Mouse (Mus musculus) intestine, embryonic 16.5 days (tissue): ENCODE data around the gene Mgp. TPM values are rescaled to one million over a fixed set of nuclear protein-coding genes. Genes with fewer than 3 reads are reported as not detected.
A peak's percentile ranks its signal among the peaks of the same experiment; 100 is the strongest.

ENCODE experiments used
- ATAC-seq: fragments of 200-750 bp; cut with Nextera tagmentation; 2 replicates; pipeline ENCODE4 v1.8.0; 2017; ENCODE audit warnings: moderate TSS enrichment, moderate library complexity
- H3K27ac ChIP-seq: fragments of 300-500 bp; sonication (generic); 2 replicates; pipeline ENCODE4 v1.5.1; 2014; ENCODE audit warnings: mild to moderate bottlenecking, low read length
- H3K27me3 ChIP-seq: fragments of 300-500 bp; sonication (generic); replicated peaks from 2 replicates; pipeline ENCODE4 v1.6.1; 2014; ENCODE audit warnings: low read length, control low read depth, mixed read lengths; ENCODE audit not compliant: control insufficient read depth, insufficient read depth
- H3K36me3 ChIP-seq: fragments of 300-500 bp; sonication (generic); 2 replicates; pipeline ENCODE4 v1.6.1; 2014; ENCODE audit warnings: low read length, control low read depth; ENCODE audit not compliant: control insufficient read depth, insufficient read depth
- H3K4me1 ChIP-seq: fragments of 300-500 bp; sonication (generic); 2 replicates; pipeline ENCODE4 v1.6.1; 2014; ENCODE audit warnings: low read length, control low read depth, mixed read lengths; ENCODE audit not compliant: control insufficient read depth, insufficient read depth
- H3K4me2 ChIP-seq: fragments of 300-500 bp; sonication (generic); 2 replicates; pipeline ENCODE4 v1.6.1; 2014; ENCODE audit warnings: low read depth, low read length, control low read depth
- H3K4me3 ChIP-seq: fragments of 300-500 bp; sonication (generic); 2 replicates; pipeline ENCODE4 v1.5.1; 2014; ENCODE audit warnings: mild to moderate bottlenecking, low read length
- H3K9ac ChIP-seq: fragments of 300-500 bp; sonication (generic); 2 replicates; pipeline ENCODE4 v1.6.1; 2014; ENCODE audit warnings: low read depth, low read length
- H3K9me3 ChIP-seq: fragments of 300-500 bp; sonication (generic); 2 replicates; pipeline ENCODE4 v1.6.1; 2016; ENCODE audit warnings: low read length, control low read depth; ENCODE audit not compliant: control insufficient read depth
- WGBS: fragments of 180-500 bp; shearing (Covaris S2); extraction: QIAGEN DNeasy Blood & Tissue Kit; methylation state at CpG from one replicate; pipeline ENCODE4 v1.1.7; 2014; 5-methylcytosine and 5-hydroxymethylcytosine counted together
- polyA plus RNA-seq: library from polyadenylated mRNA; unstranded; fragments of >200 nt; fragmentation: Nextera tagmentation; extraction: Ambion mirVana; gene quantifications from 2 replicates; pipeline ENCODE4 v1.2.1, GENCODE M21; 2015

Gene Mgp
- polyA plus RNA-seq, 1 experiment from 2014 or later: 93.4 TPM

DNA sequence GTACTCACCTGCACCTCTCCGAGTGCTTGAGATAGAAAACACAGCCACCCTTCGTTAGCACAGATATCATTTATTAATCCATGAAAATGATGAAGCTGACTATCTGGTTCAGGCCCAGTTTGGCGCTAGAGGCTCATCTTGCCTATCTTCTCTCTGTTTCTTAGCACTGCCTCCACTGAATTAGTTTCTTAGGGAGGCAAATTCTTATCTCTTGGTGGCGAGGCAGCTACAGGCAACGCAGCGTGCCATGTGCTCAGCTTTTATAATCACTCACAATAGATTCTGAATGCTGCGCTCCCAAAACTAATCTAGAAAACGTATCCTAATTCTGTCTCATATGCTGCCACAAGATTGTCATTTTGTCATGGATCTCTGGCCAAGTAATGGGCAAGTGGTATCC, 27.2 kb downstream of the Mgp start:
- no peak overlapping the region for H3K4me3 ChIP-seq
- no peak overlapping the region for H3K27ac ChIP-seq
- 0 out of 2 replicates have a peak, but pooled peaks cover 3% of the 10 kb centered on the region for H3K4me1 ChIP-seq
- no peak overlapping the region for H3K4me2 ChIP-seq
- 84% methylated on average over 8 of the region's 8 CpGs for WGBS
- ATAC-seq: no peak
- H3K9ac ChIP-seq: no peak overlapping the region
- H3K36me3 ChIP-seq: no peaks in the 10 kb centered on the region
- H3K9me3 ChIP-seq: no peaks in the 10 kb centered on the region
- H3K27me3 ChIP-seq: no peaks in the 10 kb centered on the region

DNA sequence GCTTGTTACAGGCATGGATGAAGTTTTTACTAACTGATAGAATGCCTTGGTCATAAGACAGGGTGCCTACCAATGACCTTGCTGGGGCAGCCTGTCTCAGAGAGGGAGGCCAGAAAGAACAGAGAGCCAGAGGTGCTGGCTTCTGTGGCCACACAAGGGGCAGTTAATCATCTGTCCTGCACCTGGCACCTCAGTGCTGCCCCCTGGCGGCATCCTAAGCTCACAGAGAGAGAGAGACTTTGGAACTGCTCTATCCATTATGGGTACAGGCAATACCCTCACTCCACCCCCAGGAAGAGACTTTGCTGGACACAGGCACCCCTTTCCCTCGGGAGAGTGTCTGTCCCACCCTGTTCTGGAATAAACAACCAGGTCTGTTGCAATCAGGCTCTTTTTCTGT, 27.8 kb downstream of the Mgp start:
- WGBS: 8% methylated on average over 2 of the region's 2 CpGs
- Histone ChIP-seq H3K27ac (no peak overlapping the region), H3K9me3 (no peaks in the 10 kb centered on the region)

DNA sequence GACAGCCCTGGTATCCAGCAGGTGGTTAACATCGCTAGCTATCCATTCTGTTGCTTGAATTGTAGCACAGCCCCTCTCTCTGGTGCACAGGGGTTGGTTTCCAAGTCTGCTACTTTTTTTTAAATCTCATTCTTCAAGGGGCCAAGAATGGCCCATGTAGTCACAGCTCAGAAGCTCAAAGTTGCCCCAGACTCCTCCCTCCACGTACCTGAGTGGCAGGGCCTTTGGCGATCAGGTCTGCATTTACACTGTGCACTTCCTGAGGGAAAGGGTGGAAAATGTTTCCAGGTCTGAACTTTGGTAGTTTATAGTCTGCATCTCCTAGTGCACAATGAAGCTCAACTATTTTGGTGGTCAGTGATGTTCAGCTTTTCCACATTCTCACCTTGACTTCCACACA, 28.4 kb downstream of the Mgp start:
- no peaks in the 10 kb centered on the region for H3K27me3 ChIP-seq
- WGBS: 89% methylated on average over 3 of the region's 3 CpGs
- no peak for ATAC-seq
- H3K4me1 ChIP-seq: no peaks in the 10 kb centered on the region
- H3K9ac ChIP-seq: no peak overlapping the region
- no peaks in the 10 kb centered on the region for H3K36me3 ChIP-seq
- no peak overlapping the region for H3K4me2 ChIP-seq
- no peak overlapping the region for H3K27ac ChIP-seq
- no peak overlapping the region for H3K4me3 ChIP-seq
- H3K9me3 ChIP-seq: no peaks in the 10 kb centered on the region

More for the DNA sequence above, 27.8 kb downstream of the Mgp start:
- H3K27me3 ChIP-seq: no peaks in the 10 kb centered on the region
- H3K9ac ChIP-seq: no peak overlapping the region
- peak; percentile 31; the same call in 1 of the 2 replicates for ATAC-seq
- no peak overlapping the region for H3K4me3 ChIP-seq
- H3K36me3 ChIP-seq: no peaks in the 10 kb centered on the region
- 0 out of 2 replicates have a peak, but pooled peaks cover 3% of the 10 kb centered on the region for H3K4me1 ChIP-seq
- H3K4me2 ChIP-seq: no peak overlapping the region

DNA sequence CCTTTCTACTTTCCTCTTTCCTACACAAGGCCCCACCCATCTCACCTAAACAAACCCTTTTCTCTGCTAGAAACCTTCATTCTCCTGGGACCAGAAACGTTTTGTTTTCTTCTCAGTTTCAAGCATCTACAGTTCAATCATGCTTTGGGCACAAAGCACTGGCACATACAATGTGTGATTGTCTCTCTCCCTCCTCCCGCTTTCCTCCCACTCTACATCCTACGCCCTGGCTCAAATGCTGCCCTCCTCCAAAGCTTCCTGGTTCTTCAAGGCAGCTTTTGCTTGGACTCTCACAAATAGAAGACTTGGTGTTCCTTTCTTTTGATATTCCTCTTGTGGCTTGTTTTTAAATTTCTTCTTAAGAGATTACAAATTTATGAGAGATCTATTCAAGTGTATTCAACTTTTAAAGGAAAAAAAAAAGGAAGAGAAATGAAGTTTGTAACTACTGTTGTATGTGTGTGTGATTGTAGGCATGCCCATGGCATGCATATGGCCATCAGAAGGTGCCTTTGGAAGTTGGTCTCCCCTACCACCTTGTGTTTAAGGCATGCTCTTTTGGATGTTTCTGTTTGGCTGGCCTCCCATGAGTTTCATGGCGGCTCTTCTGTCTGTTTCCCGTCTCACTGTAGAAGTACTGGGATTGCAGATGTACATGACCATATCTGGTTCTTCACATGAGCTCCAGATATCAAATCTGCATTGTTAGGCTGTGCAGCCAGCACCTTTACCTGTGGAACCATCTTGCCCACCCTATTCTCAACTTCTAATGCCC, 29.7 kb downstream of the Mgp start:
- 71% methylated on average over 5 of the region's 5 CpGs for WGBS

DNA sequence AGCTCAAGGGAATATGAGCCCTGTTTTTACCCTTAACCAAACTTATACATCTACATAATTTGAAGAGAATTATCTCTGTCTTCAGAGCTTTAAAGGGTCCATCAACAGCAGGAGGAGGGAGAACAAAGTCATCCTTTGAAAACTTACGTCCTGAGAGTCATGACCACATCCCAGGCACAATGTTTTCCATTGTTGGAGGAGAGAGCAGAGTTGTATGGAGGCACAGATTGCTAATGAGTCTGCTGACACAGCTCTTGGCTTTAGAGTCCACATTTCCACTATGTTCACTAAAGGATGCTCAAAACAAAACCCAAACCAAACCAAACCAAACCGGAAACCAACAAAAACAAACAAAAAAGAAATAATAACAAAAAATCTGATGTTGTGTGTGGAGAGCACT, 30.7 kb downstream of the Mgp start:
- Histone ChIP-seq H3K27ac (no peak overlapping the region), H3K9ac (no peak overlapping the region), H3K27me3 (no peaks in the 10 kb centered on the region), H3K36me3 (no peaks in the 10 kb centered on the region), H3K9me3 (no peaks in the 10 kb centered on the region), H3K4me3 (no peak overlapping the region), H3K4me1 (no peaks in the 10 kb centered on the region), H3K4me2 (no peak overlapping the region)
- 67% methylated on average over 2 of the region's 2 CpGs for WGBS
- ATAC-seq: no peak

More for the DNA sequence above, 29.7 kb downstream of the Mgp start:
- H3K27me3 ChIP-seq: no peaks in the 10 kb centered on the region
- no peak overlapping the region for H3K4me2 ChIP-seq
- H3K9me3 ChIP-seq: no peaks in the 10 kb centered on the region
- H3K27ac ChIP-seq: no peak overlapping the region
- no peak for ATAC-seq
- no peaks in the 10 kb centered on the region for H3K36me3 ChIP-seq
- H3K4me3 ChIP-seq: no peak overlapping the region
- no peaks in the 10 kb centered on the region for H3K4me1 ChIP-seq
- no peak overlapping the region for H3K9ac ChIP-seq

DNA sequence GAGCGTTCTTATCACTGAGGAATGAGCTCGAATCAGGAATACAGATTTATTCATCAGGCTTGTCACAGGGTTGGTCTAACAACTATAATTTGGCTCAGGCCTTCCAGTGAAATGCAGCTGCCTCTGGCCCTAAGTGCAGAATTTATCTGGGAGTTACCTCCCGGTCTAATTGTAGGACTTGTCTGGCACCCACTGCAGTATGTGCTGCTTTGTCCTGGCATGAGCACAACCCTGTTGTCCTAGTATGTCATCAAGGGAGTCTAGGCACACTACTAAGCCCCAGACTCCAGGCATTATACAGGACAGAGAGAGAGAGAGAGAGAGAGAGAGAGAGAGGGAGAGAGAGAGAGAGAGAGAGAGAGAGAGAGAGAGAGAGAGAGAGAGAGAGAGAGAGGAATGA, 38.3 kb downstream of the Mgp start:
- 75% methylated on average over 3 of the region's 3 CpGs for WGBS
- Histone ChIP-seq H3K4me2 (no peak overlapping the region), H3K9me3 (no peaks in the 10 kb centered on the region), H3K4me3 (no peak overlapping the region), H3K36me3 (no peaks in the 10 kb centered on the region), H3K27me3 (no peaks in the 10 kb centered on the region), H3K27ac (no peak overlapping the region), H3K9ac (no peak overlapping the region), H3K4me1 (no peaks in the 10 kb centered on the region)
- no peak for ATAC-seq

DNA sequence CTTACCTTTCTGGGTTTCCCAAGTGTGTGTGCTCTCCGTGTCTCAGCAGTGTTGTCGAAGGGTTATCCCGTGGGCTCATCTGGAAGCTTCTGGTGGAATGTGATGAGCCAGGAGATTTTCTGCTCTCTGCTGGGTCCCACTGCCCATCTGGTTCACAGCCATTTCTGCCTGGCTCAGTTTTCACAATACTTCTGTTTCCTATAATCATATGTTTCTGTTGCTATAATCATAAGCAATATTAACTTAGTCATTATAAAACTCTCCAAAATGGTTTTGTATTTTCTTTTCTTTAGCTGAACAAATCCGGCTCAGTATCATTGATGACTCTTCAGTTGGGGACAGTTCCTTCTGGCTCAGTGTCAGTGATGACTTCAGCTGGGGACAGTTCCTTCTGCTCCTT, 40.3 kb downstream of the Mgp start, which contains the start of gene Smco3:
Gene Smco3 (minus strand): TSS at position 101 of the 400 bp plus-strand sequence.
- Histone ChIP-seq H3K4me1 (no peaks in the 10 kb centered on the region), H3K27me3 (no peaks in the 10 kb centered on the region), H3K9me3 (no peaks in the 10 kb centered on the region), H3K27ac (no peak within 1 kb of the TSS), H3K4me3 (no peak within 1 kb of the TSS), H3K4me2 (no peak within 1 kb of the TSS), H3K36me3 (no peaks in the 10 kb centered on the region), H3K9ac (no peak within 1 kb of the TSS)
- no peak for ATAC-seq
- WGBS: 44% methylated on average over 4 of the region's 4 CpGs

DNA sequence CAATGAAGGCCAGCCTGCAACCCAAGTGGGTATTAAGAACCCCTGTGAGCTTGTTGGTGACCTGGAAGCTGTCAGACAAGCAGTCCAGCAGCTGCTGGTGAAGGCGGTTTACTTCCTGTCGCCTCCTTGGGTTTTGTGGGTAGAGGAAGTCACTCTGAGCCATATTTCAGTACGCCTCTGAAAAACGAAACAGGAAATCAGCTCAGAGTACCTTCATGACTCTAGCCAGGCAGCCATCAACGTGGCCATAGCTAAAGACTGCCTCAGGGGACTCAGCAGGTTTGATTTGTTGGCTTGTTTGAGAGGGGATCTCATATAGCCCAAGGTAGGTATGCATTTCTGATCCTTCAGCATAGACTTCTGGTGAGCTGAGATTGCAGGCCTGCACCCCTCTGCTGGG, 43.9 kb downstream of the Mgp start:
- WGBS: 68% methylated on average over 5 of the region's 5 CpGs
- Histone ChIP-seq H3K27me3 (no peaks in the 10 kb centered on the region), H3K4me2 (no peak overlapping the region)

DNA sequence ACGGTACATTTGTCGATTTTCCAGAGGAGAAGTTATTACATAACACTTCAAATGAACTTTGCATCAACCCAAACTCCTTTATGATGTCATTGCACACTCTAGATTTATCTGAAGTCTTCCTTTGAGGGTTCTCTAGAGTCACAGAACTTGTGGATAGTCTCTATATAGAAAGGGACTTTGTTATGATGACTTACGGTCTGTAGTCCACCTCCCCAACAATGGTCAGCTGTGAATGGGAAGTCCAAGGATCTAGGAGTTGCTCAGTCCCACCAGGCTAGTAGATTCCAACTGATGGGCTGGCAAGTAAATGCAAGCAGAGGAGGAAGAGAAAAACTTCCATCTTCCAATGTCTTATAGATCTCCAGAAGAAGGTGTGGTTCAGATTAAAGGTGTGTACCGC, 46.9 kb downstream of the Mgp start:
- 32% methylated on average over 4 of the region's 4 CpGs for WGBS
- Histone ChIP-seq H3K9me3 (no peaks in the 10 kb centered on the region), H3K4me1 (peaks cover 3% of the 10 kb centered on the region; the same call in 1 of the 2 replicates), H3K9ac (peak overlapping the region; percentile 62), H3K27me3 (no peaks in the 10 kb centered on the region), H3K4me3 (peak overlapping the region; percentile 52), H3K36me3 (no peaks in the 10 kb centered on the region), H3K4me2 (peak overlapping the region; percentile 47), H3K27ac (no peak overlapping the region)
- 0 out of 2 replicates have a peak, but pooled peaks have one; percentile 12 for ATAC-seq

More for the DNA sequence above, 43.9 kb downstream of the Mgp start:
- Histone ChIP-seq H3K36me3 (no peaks in the 10 kb centered on the region), H3K4me1 (peaks cover 3% of the 10 kb centered on the region; the same call in 1 of the 2 replicates), H3K9ac (no peak overlapping the region), H3K9me3 (no peaks in the 10 kb centered on the region), H3K27ac (no peak overlapping the region), H3K4me3 (no peak overlapping the region)
- no peak for ATAC-seq
